Mouse (Mus musculus) ovary, postnatal 36 days (tissue): ENCODE data around the gene Abcd4.
A peak's percentile ranks its signal among the peaks of the same experiment; 100 is the strongest.

Experiments
- DNase-seq: peaks from one replicate; pipeline ENCODE4 v3.0.0; 2022; ENCODE audit warnings: low spot score, mixed read lengths

Abcd4 gene

DNA sequence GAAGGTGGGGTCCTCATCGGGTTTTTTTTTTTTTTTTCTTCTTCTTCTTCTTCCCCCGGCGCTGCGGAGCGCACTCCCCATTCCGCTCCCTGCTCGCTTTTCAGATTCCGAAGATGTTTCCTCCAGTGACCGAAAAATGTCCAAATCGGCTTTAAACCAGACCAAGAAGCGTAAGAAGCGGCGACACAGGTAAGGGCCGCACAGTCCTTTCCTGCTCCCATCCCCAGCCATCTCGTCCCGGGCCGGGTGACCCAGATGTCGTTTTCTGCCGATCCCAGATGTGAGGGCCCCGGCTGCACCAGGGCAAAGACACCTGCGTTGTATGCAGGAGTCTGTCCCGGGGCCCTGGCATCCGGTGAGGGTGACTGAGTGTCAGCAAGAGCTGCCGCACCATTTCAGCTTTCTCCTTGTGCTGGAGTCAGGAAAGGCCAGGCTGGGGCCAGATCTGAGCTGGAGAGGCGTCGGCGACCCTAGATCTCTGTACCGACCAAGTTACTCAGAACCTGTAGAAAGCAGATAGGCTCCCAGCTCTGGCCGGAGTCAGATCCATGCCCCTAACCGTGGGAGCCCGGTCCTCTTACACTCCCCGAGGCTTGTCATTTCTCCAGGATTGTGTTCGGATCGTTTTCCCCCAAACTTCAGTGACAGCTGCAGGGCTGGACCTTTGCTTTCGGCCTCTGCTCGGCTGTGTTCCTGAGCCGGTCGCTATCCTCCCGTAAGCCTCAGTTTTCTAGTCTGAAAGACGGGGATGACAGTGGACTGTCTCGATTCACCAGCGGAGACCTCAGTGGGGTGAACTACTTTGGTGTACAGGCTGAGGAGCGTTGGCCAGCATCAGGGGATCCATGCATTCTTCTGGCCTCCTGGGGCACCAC lies 45.5 kb downstream of the Abcd4 start:
- DNase-seq, result peak; percentile 11

GRCm38 (mm10) chr12:84570694-84571415 lies 46.4 kb downstream of the Abcd4 start:
- no peak for DNase-seq

GRCm38 (mm10) chr12:84569976-84570693 lies 47.1 kb downstream of the Abcd4 start:
- no peak for DNase-seq

GRCm38 (mm10) chr12:84569336-84569970 lies 47.8 kb downstream of the Abcd4 start, which contains the start of gene Vsx2:
TSS of gene Vsx2 (plus strand) at chr12:84569762.
- no peak for DNase-seq

DNA sequence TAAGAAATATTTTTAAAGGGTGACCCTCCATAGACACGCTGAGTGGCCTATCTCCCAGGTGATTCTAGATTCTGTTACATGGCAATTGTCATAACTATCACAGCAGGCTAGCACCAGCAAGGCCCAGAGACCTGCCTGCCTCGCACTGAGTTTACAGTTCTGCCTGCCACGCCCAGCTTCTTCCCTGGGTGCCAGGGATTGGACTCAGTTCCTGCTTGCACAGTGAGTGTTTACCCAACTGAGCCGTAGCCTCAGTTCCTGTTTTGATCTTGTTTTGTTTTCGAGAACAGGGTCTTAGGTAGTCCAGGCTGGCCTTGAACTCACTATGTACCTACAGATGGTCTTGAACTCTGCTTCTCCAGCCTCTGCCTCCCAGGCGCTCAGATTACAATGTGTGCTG lies 49.6 kb downstream of the Abcd4 start:
- no peak for DNase-seq

GRCm38 (mm10) chr12:84562558-84562957 lies 54.7 kb downstream of the Abcd4 start:
- DNase-seq, result no peak

GRCm38 (mm10) chr12:84555218-84555617 lies 62.0 kb downstream of the Abcd4 start:
- no peak for DNase-seq
